Mouse (Mus musculus) forebrain, embryonic 16.5 days (tissue): ENCODE results near the gene Acsbg1. TPM values are rescaled to one million over a fixed set of nuclear protein-coding genes. Genes with fewer than 3 reads are reported as not detected.

Experiments
- ATAC-seq: fragments of 200-750 bp; cut with Nextera tagmentation; 2 replicates; pipeline ENCODE4 v1.8.0; 2017; ENCODE audit warnings: mild to moderate bottlenecking, moderate library complexity
- H3K27ac ChIP-seq: fragments of 300-500 bp; sonication (generic); 2 replicates; pipeline ENCODE4 v1.5.1; 2014; ENCODE audit warnings: low read length, control low read depth
- H3K27me3 ChIP-seq: fragments of 300-500 bp; sonication (generic); replicated peaks from 2 replicates; pipeline ENCODE4 v1.6.1; 2014; ENCODE audit warnings: low read length; ENCODE audit not compliant: control insufficient read depth, insufficient read depth
- H3K36me3 ChIP-seq: fragments of 300-500 bp; sonication (generic); 2 replicates; pipeline ENCODE4 v1.6.1; 2014; ENCODE audit not compliant: control insufficient read depth, insufficient read depth
- H3K4me1 ChIP-seq: fragments of 300-500 bp; sonication (generic); replicated peaks from 2 replicates; pipeline ENCODE4 v1.6.1; 2014; ENCODE audit warnings: low read length; ENCODE audit not compliant: control insufficient read depth, insufficient read depth
- H3K4me2 ChIP-seq: fragments of 300-500 bp; sonication (generic); 2 replicates; pipeline ENCODE4 v1.6.1; 2014; ENCODE audit warnings: mild to moderate bottlenecking, low read length, control low read depth
- H3K4me3 ChIP-seq: fragments of 300-500 bp; sonication (generic); replicated peaks from 2 replicates; pipeline ENCODE4 v1.5.1; 2014; ENCODE audit warnings: mild to moderate bottlenecking, low read length, control low read depth
- H3K9ac ChIP-seq: fragments of 300-500 bp; sonication (generic); replicated peaks from 2 replicates; pipeline ENCODE4 v1.6.1; 2014; ENCODE audit warnings: low read depth, low read length, control low read depth
- H3K9me3 ChIP-seq: fragments of 300-500 bp; sonication (generic); 2 replicates; pipeline ENCODE4 v1.6.1; 2016; ENCODE audit warnings: low read length; ENCODE audit not compliant: control insufficient read depth
- WGBS: fragments of 180-500 bp; shearing (Covaris S2); extraction: QIAGEN DNeasy Blood & Tissue Kit; methylation state at CpG from one replicate; pipeline ENCODE4 v1.1.7; 2014; 5-methylcytosine and 5-hydroxymethylcytosine counted together
- polyA plus RNA-seq: library from polyadenylated mRNA; unstranded; fragments of >200 nt; fragmentation: Nextera tagmentation; extraction: Ambion mirVana; gene quantifications from 2 replicates; pipeline ENCODE4 v1.2.1, GENCODE M21; 2015

Gene Acsbg1
- polyA plus RNA-seq, 1 experiment from 2014 or later: 19.5 TPM

DNA sequence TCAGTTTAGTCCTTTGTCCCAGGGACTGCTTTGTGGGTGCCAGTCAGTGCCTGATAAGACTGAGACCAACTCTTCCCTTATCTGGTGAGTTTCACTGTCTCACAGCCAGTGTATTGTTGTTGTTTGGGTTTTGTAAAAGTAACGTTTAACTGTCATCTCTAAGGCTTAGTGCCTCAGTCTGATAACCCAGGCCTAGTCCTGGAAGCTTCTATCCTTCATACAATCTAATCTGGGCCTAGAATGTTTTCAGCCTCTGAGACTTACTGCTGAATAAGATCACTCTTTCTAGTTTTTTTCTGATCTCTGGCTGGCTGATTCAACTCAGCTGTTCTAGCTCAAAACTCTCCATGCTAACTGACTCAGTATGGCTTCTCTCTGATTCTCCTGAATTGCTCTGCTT is 78.0 kb downstream of the Acsbg1 start:
- H3K9me3 ChIP-seq: no peaks in the 10 kb centered on the region
- H3K9ac ChIP-seq: no peak overlapping the region
- no peaks in the 10 kb centered on the region for H3K36me3 ChIP-seq
- no peak overlapping the region for H3K4me2 ChIP-seq
- H3K4me1 ChIP-seq: peaks cover 21% of the 10 kb centered on the region
- no peaks in the 10 kb centered on the region for H3K27me3 ChIP-seq
- 71% methylated on average over 1 of the region's 1 CpGs for WGBS
- no peak overlapping the region for H3K4me3 ChIP-seq
- H3K27ac ChIP-seq: no peak overlapping the region
- no peak for ATAC-seq

GRCm38 (mm10) chr9:54571130-54571839 is 90.4 kb downstream of the Acsbg1 start:
- no peaks in the 10 kb centered on the region for H3K36me3 ChIP-seq
- H3K27me3 ChIP-seq: no peaks in the 10 kb centered on the region
- no peaks in the 10 kb centered on the region for H3K9me3 ChIP-seq
- H3K27ac ChIP-seq: no peak overlapping the region
- H3K9ac ChIP-seq: no peak overlapping the region
- H3K4me3 ChIP-seq: no peak overlapping the region
- 79% methylated on average over 9 of the region's 9 CpGs for WGBS
- H3K4me1 ChIP-seq: no peaks in the 10 kb centered on the region
- H3K4me2 ChIP-seq: no peak overlapping the region
- no peak for ATAC-seq

GRCm38 (mm10) chr9:54568732-54569131 is 92.9 kb downstream of the Acsbg1 start:
- Histone ChIP-seq H3K36me3 (no peaks in the 10 kb centered on the region), H3K9ac (no peak overlapping the region), H3K4me1 (no peaks in the 10 kb centered on the region), H3K4me3 (no peak overlapping the region), H3K4me2 (no peak overlapping the region), H3K27ac (no peak overlapping the region), H3K9me3 (no peaks in the 10 kb centered on the region), H3K27me3 (no peaks in the 10 kb centered on the region)
- WGBS: 35% methylated on average over 2 of the region's 2 CpGs
- ATAC-seq: peak; percentile 62

DNA sequence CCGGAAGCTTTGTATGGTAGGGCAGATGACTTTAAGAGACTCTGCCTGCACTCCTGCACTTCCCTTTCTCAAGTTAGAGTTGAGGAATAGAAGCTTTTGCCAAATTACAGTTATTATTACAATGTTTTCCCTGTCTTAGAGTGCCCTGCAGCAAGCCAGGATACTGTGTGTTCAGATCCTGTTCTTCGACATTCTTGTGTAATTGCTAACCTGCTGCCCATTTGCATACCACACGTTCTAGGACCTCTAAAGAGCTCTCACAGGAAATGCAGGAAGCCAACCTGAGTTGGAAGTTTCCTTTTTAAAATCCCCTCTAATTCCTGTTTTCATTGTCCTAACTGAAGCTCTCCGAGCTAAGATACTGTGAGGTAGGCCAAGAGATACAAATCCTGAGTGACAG is 94.7 kb downstream of the Acsbg1 start:
- H3K9me3 ChIP-seq: no peaks in the 10 kb centered on the region
- H3K4me3 ChIP-seq: no peak overlapping the region
- H3K27me3 ChIP-seq: no peaks in the 10 kb centered on the region
- no peak overlapping the region for H3K9ac ChIP-seq
- no peak overlapping the region for H3K27ac ChIP-seq
- WGBS: 67% methylated on average over 4 of the region's 4 CpGs
- no peaks in the 10 kb centered on the region for H3K4me1 ChIP-seq
- no peaks in the 10 kb centered on the region for H3K36me3 ChIP-seq
- H3K4me2 ChIP-seq: no peak overlapping the region
- ATAC-seq: no peak

- H3K9ac ChIP-seq: no peak overlapping the region
- H3K4me1 ChIP-seq: peaks cover 9% of the 10 kb centered on the region; the same call in 1 of the 2 replicates
- H3K36me3 ChIP-seq: no peaks in the 10 kb centered on the region
- H3K4me3 ChIP-seq: no peak overlapping the region
- H3K27me3 ChIP-seq: no peaks in the 10 kb centered on the region
- H3K4me2 ChIP-seq: no peak overlapping the region
- H3K9me3 ChIP-seq: no peaks in the 10 kb centered on the region
- ATAC-seq: no peak
- 92% methylated on average over 8 of the region's 8 CpGs for WGBS
- no peak overlapping the region for H3K27ac ChIP-seq
These were observed 100.7 kb downstream of the Acsbg1 start for GRCm38 (mm10) chr9:54560831-54561601.

- Histone ChIP-seq H3K36me3 (no peaks in the 10 kb centered on the region), H3K9me3 (no peaks in the 10 kb centered on the region), H3K27ac (no peak within 1 kb of the TSS), H3K4me2 (peak within 1 kb of the TSS; percentile 69), H3K9ac (peak within 1 kb of the TSS; percentile 66), H3K4me3 (peak within 1 kb of the TSS; percentile 58), H3K27me3 (no peaks in the 10 kb centered on the region), H3K4me1 (peaks cover 9% of the 10 kb centered on the region; the same call in 1 of the 2 replicates)
- 2% methylated on average over 50 of the region's 54 CpGs for WGBS
- ATAC-seq: peak; percentile 98
These were observed 101.7 kb downstream of the Acsbg1 start, which contains the start of gene Cib2 for GRCm38 (mm10) chr9:54559771-54560471. Gene Cib2, minus strand, starts transcription at chr9:54560218.

- Histone ChIP-seq H3K27me3 (no peaks in the 10 kb centered on the region), H3K4me3 (no peak overlapping the region), H3K36me3 (no peaks in the 10 kb centered on the region), H3K9ac (no peak overlapping the region), H3K4me1 (peaks cover 9% of the 10 kb centered on the region; the same call in 1 of the 2 replicates), H3K4me2 (no peak overlapping the region), H3K9me3 (no peaks in the 10 kb centered on the region), H3K27ac (no peak overlapping the region)
- 81% methylated on average over 8 of the region's 8 CpGs for WGBS
- ATAC-seq: no peak
These were observed 102.9 kb downstream of the Acsbg1 start for GRCm38 (mm10) chr9:54558731-54559130.

DNA sequence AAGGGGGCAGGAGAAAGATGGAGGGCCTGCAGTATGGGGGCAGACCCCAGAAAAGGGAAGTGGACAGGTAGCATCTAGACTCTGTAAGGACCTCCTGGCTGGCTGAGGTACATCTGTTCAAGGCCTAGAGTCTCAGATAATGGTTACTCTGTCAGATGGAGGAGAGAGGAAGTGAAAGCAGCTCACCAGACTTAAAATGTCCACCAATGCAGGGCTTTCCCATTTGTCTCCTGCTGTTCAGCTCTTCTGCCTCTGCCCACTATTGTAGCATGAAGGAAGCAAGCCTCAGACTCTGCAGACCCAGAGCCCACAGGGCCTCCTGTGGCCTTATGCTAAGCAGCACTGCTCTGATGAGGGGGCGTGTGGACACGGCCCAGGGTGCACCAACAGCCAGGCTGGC is 106.6 kb downstream of the Acsbg1 start:
- no peak for ATAC-seq
- no peak overlapping the region for H3K27ac ChIP-seq
- 80% methylated on average over 2 of the region's 2 CpGs for WGBS
- no peaks in the 10 kb centered on the region for H3K27me3 ChIP-seq
- peaks cover 4% of the 10 kb centered on the region; the same call in 1 of the 2 replicates for H3K4me1 ChIP-seq
- no peak overlapping the region for H3K4me2 ChIP-seq
- no peaks in the 10 kb centered on the region for H3K36me3 ChIP-seq
- H3K9ac ChIP-seq: no peak overlapping the region
- H3K4me3 ChIP-seq: no peak overlapping the region
- H3K9me3 ChIP-seq: no peaks in the 10 kb centered on the region
